Mouse (Mus musculus) gonadal fat pad, adult 2 months (tissue): ENCODE data around the gene Kdf1. TPM values are rescaled to one million over a fixed set of nuclear protein-coding genes. Genes with fewer than 3 reads are reported as not detected.

Experiments
- DNase-seq: peaks from one replicate; pipeline ENCODE4 v3.0.0-alpha.2; 2012; ENCODE audit warnings: low read depth
- polyA plus RNA-seq: library from polyadenylated mRNA; depleted of rRNA; stranded (reverse); fragments of >200 nt; gene quantifications from 2 replicates; pipeline ENCODE4 v1.2.3, GENCODE M21; 2012; rRNA removed

Kdf1 gene
- polyA plus RNA-seq: 19.2 and 33.4 TPM in 2 replicates

DNA sequence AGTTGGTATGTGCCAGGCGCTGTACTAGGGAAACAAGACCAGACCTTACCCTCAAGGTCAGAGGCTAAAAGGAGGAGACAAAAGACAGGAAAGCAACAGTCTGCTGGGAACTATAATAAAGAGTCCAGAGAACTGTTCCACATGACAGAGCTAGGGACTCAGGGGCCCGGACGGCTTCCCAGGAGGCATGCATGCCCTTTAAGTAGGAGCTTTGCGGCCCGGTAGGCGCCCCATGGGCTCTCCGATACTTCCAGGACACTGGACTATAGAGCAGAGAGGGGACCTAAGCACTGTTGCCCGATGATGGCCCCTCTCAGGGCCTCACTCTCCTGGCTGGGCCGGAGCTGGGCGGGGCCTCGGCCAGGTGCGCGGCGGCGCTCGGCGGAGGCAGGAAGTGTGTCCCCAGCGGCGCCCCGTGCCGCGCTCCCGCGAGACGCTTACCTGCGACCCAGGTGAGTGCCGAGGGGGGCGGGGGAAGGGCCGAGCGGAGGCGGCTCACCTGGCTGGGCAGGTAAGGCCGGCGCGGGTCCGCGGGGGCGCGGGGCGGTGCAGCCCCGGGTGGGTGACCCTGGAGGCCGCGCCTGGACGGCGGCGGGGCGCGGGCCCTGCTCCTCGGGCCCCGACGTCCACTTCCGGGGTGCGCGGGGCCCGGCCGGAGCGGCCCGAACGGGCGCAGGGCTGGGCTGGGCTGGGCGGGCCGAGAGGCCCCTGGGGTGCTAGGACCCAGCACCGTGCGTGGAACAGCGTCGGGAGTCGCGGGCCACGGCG is at the start of gene Kdf1:
Kdf1 (plus strand) TSS at position 363 of the 768 bp plus-strand sequence.
- no peak for DNase-seq

DNA sequence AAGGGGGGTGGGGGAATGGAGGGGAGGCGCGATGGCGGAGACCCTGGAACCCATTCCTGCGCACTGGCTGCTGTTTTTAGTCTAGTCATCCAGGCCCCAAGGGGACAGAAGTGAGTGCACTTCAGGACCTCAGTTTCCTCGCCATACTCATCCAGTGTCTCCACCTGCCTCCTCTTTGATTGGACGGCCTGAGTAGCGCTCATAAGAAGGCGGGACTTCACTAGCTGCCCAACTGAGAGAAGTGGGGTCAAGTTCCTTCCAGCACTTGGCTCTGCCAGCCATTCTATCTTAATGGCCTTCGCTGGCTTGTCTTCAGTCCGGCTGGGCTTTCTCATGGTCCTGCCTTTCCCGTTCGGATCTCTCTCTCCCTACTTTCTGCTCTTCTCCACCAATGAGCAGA is 49.6 kb upstream of the Kdf1 start:
- DNase-seq: no peak

DNA sequence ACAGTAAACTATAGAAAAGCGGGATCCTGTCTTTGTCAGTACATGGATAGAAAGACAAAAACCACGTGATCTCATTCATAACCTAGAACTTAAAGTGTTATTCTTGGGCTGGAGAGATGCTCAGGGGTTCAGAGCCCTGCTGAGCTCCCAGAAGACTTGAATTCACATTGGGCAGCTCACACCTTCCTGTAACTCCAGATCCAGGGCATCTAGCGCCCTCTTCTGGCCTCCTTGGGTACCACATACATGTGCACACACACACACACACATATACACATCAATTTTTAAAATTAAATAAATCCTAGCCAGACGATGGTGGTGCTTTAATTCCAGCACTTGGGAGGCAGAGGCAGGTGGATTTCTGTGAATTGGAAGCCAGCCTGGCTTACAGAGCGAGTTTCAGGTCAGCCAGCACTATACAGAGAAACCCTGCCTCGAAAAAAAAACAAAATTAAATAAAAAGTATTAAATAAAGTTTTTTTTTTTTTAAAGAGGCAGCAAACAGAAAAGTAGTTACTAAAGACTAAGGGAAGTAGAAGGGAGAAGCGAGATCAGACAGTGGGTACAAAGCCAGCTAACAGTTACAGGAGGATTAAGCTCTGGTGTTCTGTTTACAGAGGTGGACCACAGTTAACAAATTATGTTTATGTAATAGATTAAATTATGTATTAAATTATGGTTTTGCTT is 47.5 kb upstream of the Kdf1 start:
- DNase-seq: no peak

DNA sequence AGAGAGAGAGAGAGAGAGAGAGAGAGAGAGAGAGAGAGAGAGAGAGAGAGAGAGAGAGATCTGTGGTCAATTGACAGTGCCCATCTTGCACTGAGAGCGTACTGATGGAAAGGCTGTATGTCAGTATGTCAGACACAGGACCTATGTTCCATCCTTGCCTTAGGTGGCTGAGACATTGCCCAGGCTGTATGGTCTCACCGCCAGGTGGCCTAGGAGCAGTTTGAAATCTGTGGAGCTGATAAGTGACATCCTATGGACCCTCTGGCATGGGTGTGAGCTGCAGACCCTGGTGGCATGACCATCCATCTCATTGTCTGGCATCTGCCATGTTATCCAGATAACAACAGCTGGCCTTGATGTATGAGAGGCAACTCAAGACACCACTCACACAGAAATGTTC is 44.9 kb upstream of the Kdf1 start:
- DNase-seq: no peak

DNA sequence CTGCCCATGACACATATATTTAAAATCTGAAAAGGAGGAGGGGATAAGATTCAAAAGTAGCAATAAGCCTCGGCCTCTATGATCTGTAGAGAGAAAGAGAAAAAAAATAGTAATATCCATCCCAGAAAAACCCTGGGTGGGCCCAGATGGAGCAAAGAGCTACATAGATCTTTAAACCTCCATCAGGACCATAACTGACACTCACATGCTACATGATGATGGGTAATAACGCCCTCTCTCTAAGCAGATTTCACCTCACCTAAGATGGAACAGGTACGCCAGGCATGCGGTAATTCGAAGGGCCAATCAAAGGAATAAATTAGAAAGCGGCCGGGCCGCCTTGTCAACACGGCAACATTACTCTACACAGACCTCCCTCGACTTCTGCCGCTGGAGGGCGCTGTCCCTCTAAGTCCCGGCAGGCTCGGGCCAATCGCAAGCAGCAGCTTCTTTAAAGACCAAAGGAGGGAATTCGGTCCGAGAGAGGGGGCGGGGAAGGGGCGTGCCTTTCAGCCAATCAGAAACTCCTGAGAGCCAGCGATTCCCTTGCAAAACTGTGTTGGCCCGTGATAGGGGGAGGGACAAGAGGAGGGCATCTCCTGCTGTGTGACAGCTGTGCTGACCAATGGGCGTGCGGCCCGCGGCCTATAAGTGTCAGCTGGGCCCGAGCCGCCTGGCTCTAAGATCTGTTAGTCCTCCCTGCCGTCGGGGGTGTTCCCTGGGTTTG is 39.1 kb upstream of the Kdf1 start, which contains the start of gene Tent5b:
Tent5b (plus strand) TSS at position 675 of the 727 bp plus-strand sequence.
- DNase-seq: no peak

DNA sequence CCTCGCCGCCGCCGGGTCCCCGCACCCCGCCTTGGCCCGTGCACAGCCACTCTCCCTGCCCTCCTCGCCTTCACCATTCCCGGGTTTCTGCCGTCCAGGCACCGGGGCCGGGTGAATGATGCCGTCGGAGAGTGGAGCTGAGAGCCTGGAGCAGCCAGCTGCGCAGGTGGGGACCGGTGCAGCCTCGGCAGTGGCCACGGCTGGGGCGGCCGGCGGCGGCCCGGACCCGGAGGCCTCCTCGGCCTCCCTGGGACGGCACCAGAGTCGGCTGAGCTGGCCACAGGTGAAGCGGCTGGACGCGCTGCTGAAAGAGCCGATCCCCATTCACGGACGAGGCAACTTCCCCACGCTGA is 38.6 kb upstream of the Kdf1 start:
- no peak for DNase-seq

DNA sequence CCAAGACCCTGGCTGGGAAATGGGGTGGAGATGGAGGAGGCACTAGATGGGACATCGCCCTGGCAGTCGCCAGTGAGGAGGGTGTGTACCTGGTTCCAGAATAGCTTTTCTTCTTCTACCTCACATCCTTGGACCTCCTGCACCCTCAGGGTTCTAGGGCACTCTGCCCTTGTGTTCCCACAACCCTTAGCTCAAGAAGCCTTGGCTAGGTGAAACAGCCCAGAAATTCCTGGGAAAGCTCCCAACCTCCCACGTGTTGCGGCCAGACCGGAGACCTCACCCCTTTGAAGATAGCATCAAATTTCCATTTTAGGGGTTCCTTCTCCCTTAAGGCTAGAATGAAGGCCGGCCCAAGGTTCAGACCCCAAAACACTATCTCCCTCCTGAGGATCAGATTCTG is 38.0 kb upstream of the Kdf1 start:
- no peak for DNase-seq

DNA sequence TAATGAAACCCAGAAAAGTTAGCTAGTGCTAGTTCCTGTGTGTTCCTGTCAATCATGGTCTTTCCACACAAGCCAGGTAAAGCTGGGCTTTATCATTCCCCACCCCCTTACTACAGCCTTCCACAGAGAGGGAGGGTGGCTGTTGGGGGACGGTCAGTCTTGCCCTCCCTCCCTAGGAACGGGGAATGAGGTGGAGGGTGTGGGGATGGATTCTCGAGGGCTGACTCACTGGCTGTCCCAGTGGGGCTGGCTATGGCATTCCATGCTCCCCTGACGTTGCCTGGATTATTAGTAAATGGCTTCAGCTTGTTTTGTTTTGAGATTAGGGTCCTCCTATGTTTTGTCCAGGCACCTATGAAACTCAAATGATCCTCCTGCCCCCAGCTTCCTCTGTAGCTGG is 37.3 kb upstream of the Kdf1 start:
- DNase-seq: no peak

DNA sequence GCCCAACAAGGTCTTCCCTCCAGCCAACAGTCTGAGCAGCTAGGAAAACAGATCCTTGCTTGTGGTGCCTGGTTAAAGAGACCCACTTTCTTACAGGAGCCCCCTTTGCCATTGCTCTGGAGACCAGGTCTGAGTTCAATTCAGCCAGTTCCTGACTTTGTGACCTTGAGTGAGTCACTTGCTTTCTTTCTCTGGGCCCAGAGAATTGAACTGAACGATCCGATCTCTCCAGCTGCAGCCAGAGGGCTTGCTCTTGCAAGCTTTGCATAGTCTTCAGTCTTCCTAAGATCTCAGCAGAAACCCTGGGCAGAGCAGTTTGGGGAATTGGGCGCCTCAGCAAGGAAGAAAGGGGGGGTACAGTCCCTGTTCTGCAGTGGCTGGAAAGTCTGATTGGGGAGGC is 36.3 kb upstream of the Kdf1 start:
- no peak for DNase-seq

DNA sequence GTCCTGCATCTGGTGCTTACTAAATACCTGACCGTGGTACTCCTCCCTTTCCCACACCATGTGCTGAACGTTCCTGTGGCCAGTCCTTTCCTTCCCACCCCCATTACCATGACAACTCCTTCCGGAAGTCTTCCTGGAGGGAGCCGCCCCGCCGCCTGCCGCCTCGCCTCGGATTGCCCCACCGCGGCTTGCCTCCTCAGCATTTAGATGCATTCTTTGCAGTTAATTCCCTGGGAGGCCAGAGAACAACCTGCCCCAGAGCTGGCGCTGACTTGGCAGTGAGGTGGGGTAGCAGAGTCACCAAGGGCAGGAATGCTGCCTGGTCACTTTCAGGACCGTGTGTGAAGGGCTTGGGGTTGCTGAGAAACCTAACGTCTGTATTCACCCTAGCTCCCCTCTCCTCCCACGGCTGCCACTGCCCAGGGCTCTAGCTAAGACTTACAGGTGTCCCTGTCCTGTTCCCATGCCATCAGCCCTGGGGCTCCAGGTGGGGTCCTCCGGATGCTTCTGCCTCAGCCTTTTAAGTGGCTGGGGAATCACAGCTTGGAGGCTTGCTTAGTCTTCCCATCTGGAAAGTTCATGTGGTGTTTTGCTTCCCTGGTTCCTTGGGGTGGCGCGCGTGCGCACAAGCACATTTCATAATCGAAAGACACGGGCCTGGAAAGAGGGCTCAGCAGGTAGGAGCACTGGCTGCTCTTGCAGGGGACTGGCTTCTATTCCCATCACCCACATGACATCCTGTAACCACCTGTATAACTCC is 34.3 kb upstream of the Kdf1 start:
- no peak for DNase-seq

DNA sequence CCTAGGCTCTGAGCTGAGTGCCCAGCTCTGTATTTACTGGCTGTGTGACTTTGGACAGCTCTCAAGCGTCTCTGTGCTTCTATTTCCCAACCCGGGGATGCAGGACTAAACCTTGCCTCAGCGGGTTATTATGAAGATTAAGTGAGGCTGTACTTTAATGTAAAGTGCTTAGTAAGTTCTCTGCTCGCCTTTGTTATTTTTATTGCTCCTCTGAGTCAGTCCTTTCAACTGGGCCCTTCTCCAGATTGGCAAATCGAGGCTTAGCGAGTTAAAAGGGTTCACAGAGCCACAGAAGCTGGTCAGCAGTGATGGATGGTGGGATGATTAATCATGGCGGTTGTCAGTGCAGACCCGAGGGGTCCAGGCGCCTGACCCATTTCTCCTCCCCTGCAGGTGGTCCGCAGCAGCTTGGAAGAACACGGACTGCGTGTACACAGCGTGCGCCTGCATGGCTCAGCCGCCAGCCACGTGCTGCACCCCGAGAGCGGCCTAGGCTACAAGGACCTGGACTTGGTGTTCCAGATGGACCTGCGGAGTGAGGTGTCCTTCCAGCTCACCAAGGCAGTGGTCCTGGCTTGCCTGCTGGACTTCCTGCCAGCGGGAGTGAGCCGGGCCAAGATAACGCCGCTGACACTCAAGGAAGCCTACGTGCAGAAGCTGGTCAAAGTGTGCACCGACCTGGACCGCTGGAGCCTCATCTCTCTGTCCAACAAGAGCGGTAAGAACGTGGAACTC is 32.9 kb upstream of the Kdf1 start:
- no peak for DNase-seq

DNA sequence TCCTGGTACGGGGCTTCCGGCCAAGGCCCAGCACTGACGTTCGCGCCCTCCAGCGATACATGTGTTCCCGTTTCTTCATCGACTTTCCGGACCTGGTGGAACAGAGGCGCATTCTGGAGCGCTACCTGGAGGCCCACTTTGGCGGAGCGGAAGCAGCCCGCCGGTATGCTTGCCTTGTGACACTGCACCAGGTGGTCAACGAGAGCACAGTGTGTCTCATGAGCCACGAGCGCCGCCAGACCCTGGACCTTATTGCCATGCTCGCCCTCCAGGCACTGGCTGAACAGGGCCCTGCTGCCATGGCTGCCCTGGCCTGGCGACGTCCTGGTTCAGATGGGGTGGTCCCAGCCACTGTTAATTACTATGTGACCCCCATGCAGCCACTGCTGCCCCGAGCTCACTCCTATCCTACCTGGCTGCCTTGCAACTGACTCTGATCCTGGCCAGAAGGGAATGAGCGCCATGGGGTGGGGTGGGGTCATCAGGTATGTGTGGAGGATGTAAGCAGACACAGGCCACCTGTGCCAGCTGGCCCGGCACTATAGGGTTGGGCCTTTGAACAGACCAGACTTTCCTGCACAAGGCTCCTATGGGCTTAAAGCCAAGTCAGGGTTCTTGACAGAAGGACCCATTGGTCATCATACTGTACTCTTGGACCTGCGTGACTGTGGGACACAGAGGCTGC is 31.9 kb upstream of the Kdf1 start:
- DNase-seq: no peak

DNA sequence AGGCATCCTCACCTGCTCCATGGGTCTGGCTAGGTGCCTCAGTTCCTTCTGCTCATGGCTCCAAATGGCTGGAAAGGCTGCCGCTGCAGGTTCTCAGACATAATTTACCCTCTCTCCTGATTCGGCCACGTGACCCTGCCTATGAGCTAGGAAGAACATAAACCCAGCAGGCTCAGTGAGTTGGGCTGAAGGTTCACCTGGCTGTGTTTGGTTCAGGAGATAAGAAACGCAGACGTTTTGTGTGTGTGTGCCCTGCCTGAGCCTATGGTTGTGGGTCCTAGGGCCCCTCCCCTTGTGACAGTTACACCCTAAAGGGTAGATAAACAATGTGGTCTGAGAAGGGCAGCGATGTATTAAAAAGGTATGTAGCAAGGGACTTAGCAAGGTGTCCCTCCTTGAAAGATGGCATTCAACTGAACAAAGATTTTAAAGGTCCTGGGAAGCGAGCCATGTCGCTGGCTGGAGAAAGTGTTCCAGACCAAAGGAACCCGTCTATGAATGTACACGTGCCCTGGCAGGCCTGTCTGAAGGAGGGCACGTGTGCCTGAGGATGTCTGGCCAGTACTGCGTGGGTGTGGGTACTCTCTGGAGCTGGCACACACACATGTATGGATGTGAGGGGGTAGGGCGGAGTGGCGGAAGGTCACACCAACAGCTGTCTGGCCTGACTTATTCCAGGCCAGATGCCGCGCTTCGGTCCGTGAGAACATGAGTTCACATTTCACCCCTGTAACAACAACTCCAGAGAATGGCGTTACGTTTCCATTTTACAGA is 30.0 kb upstream of the Kdf1 start:
- DNase-seq: no peak

DNA sequence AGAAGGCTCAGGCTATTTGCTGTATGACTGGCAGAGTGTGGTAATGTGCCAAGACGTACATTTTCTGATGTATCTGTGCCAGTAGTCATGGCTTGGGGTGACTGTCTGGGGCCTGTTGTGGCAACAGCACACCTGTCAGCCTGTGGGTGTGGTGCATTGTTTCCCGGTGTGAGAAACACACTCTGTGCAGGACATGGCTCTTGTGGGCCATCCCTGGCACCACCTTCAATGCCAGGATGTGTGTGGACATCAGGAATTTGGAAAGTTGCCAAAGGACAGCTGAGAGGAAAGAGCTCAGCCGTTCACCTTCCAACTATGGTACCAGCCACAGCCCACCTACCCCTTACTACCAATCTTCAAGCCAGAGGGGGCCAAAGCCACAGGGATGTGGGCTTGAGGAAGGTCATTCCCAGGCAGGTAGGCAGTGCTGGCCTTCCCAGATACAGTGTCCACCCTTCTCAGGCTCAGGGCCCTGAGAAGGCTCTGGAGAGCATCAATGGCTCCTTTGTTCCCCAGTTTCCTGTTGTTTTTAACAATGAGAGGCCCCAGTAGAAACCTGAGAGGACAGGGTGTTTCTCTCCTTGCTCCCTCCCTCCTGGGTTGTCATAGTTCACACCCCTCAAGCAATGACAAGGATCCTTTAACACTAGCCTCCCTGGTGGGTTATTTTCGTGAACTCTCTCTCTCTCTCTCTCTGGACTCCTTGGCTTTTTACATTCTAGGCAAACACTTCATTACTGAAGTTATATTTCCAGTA is 29.1 kb upstream of the Kdf1 start:
- DNase-seq: no peak

DNA sequence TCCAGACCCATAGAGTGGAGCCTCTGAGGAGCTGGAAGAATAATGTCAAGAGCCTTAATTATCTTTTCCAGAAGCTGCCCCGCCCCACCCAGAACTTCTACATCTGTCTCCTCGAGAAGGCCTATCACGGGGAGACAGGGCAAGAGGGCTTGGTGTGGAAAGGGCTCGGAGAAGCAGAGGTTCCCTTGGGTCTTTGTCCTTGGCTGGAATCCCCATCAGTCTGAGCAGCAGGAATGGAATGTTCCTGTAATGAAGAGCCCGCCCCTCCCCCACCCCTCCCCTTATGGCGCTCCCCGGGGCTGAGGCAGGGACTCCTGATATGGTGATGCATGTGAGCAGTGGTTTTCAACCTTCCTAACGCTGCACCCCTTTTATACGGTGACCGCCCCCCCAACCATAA is 27.0 kb upstream of the Kdf1 start:
- DNase-seq: no peak

DNA sequence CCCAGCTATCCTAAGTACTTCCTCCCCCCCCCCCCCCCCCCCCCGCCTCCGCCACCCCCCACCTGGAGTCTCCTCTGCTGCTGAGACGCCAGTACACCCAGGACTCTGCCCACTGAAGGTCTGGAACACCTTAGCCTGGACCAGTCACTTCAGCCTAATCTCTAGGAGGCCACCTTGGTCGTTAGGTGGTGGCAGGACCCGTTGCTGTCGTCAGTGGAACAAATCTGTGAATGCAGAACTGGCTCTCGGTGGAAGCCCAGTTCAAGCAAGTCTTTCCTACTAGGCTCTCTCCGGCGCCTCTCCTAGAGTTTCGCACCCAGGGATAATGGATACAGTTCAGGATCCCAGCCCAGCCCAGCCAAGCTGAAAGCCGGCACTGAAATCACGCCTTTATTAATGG is 24.9 kb upstream of the Kdf1 start:
- DNase-seq: no peak

DNA sequence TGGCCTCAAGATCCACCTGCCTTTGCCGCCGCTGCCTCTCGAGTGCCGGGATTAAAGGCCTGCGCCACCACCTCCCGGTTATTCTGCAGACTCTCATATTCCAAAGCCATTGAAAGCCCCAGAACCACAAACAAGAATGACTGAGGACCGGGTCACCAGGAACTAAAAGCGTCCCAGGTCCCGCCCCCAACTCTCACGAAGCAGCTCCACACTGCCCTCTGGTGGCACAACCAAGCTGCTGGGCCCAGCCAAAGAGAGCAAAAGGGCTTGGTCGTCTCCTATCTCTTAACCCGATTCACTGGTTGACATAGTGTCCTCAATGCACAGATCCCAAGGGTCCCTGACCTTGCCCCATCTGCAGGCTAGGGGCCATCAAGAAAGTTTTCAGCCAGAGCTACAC is 24.3 kb upstream of the Kdf1 start:
- DNase-seq: no peak

DNA sequence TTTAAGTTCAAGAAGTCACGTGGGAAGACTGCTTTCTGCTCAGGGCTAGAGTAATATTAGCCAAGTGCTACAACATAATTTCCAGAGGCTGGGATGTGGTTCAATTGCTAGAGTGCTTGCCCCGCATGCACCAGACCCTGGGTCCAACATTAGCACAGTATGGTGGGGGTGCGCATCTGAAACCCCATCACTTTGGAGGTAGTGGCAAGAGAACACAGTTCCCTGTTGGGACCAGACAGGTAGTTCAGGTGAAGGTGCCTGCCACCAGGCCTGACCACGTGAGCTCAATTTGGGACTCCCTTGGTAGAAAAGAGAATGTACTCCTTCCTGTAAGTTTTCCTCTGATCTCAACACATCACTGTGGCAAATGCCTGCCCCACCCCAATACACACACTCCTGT is 23.9 kb upstream of the Kdf1 start:
- DNase-seq: no peak

DNA sequence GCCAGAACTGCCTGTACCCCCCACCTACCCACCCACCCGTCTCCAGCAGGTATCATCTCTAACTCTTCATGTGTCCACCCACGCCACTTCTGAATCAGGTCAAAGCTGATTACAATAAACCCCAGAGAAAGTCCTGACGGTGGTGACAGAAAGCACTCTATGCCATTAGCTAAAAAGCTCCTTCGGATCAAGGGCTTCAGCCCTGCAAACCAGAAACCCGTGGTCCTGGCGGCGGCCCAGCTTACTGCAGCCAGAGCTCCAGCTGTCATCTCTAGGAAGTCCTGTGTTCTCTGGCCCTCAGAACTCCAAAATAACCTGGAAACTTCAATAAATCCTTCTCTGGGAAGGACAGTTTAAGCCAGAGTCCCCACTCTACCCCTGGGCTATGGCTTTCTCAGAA is 23.1 kb upstream of the Kdf1 start:
- no peak for DNase-seq
